Mouse (Mus musculus): ENCODE measurements around the gene Smc1b. TPM values are rescaled to one million over a fixed set of nuclear protein-coding genes. Genes with fewer than 3 reads are reported as not detected.

Smc1b gene
- total and polyA plus RNA-seq, 2 experiments from 2014 or later: 0.15 TPM; not detected in 1

- WGBS: 71% methylated on average over 4 of the region's 4 CpGs
- no peak overlapping the region for H3K4me3 ChIP-seq (ENCODE audit: low read depth, low read length)
- ATAC-seq (ENCODE audit: insufficient read depth, low read depth) (no peak), DNase-seq (ENCODE audit: low spot score) (no peak)
- no peak overlapping the region for H3K27ac ChIP-seq (ENCODE audit: low read depth)
- no peak overlapping the region for H3K9ac ChIP-seq (replicated peaks; ENCODE audit: low read depth, low read length)
- no peak overlapping the region for H3K4me2 ChIP-seq (ENCODE audit: low read depth, low read length)
- H3K9me3 ChIP-seq (replicated peaks; ENCODE audit: control insufficient read depth, low read length): no peaks in the 10 kb centered on the region
- H3K27me3 ChIP-seq (ENCODE audit: control insufficient read depth, insufficient read depth, low read length): no peaks in the 10 kb centered on the region
- peaks cover 72% of the 10 kb centered on the region for H3K36me3 ChIP-seq (replicated peaks; ENCODE audit: control insufficient read depth, insufficient read depth, low read length)
- H3K4me1 ChIP-seq (ENCODE audit: control insufficient read depth, insufficient read depth): no peaks in the 10 kb centered on the region
- no peak for TF ChIP-seq EP300 (IDR thresholded peaks at IDR 0.05; ENCODE audit: low read depth)
- TF ChIP-seq CTCF (IDR thresholded peaks at IDR 0.05; ENCODE audit: low read depth): no peak
Measured at GRCm38 (mm10) chr15:85055186-85055585, 76.6 kb downstream of the Smc1b start.

DNA sequence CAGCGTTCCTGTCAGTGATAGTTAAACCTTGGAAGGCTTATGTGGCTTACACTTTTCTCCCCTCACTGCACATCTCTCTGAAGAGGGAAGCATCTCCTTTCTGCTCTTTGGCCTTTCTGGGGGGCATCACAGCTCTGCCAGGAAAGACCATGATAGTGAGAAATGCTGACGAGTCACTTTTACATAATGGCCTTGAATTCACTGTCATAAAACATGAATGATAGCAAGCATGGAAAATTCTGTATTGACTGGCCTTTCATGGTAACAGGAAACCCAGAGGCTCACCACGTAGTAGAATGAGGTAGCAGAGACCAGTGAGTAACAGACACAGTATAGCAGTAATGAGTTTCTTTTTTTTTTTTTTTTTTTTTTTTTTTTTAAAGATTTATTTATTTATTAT lies 77.7 kb downstream of the Smc1b start:
- peaks cover 75% of the 10 kb centered on the region for H3K36me3 ChIP-seq (replicated peaks; ENCODE audit: control insufficient read depth, insufficient read depth, low read length)
- H3K4me2 ChIP-seq (ENCODE audit: low read depth, low read length): no peak overlapping the region
- H3K27me3 ChIP-seq (ENCODE audit: control insufficient read depth, insufficient read depth, low read length): no peaks in the 10 kb centered on the region
- H3K9ac ChIP-seq (replicated peaks; ENCODE audit: low read depth, low read length): no peak overlapping the region
- H3K9me3 ChIP-seq (replicated peaks; ENCODE audit: control insufficient read depth, low read length): no peaks in the 10 kb centered on the region
- no peak overlapping the region for H3K27ac ChIP-seq (ENCODE audit: low read depth)
- TF ChIP-seq CTCF (IDR thresholded peaks at IDR 0.05; ENCODE audit: low read depth): no peak
- TF ChIP-seq EP300 (IDR thresholded peaks at IDR 0.05; ENCODE audit: low read depth): no peak
- no peak overlapping the region for H3K4me3 ChIP-seq (ENCODE audit: low read depth, low read length)
- DNase-seq (ENCODE audit: low spot score): no peak
- H3K4me1 ChIP-seq (ENCODE audit: control insufficient read depth, insufficient read depth): no peaks in the 10 kb centered on the region
- WGBS: 93% methylated on average over 3 of the region's 3 CpGs
- ATAC-seq (ENCODE audit: insufficient read depth, low read depth): no peak

GRCm38 (mm10) chr15:85049758-85050157 lies 82.0 kb downstream of the Smc1b start:
- TF ChIP-seq EP300 (IDR thresholded peaks at IDR 0.05; ENCODE audit: low read depth) (no peak), CTCF (IDR thresholded peaks at IDR 0.05; ENCODE audit: low read depth) (no peak)
- Histone ChIP-seq H3K36me3 (replicated peaks; ENCODE audit: control insufficient read depth, insufficient read depth, low read length) (peaks cover 75% of the 10 kb centered on the region), H3K9ac (replicated peaks; ENCODE audit: low read depth, low read length) (no peak overlapping the region), H3K27me3 (ENCODE audit: control insufficient read depth, insufficient read depth, low read length) (no peaks in the 10 kb centered on the region), H3K9me3 (replicated peaks; ENCODE audit: control insufficient read depth, low read length) (no peaks in the 10 kb centered on the region), H3K4me2 (ENCODE audit: low read depth, low read length) (no peak overlapping the region), H3K27ac (ENCODE audit: low read depth) (no peak overlapping the region), H3K4me1 (ENCODE audit: control insufficient read depth, insufficient read depth) (no peaks in the 10 kb centered on the region), H3K4me3 (ENCODE audit: low read depth, low read length) (no peak overlapping the region)
- DNase-seq (ENCODE audit: low spot score) (no peak), ATAC-seq (ENCODE audit: insufficient read depth, low read depth) (no peak)
- WGBS: 82% methylated on average over 1 of the region's 1 CpGs

DNA sequence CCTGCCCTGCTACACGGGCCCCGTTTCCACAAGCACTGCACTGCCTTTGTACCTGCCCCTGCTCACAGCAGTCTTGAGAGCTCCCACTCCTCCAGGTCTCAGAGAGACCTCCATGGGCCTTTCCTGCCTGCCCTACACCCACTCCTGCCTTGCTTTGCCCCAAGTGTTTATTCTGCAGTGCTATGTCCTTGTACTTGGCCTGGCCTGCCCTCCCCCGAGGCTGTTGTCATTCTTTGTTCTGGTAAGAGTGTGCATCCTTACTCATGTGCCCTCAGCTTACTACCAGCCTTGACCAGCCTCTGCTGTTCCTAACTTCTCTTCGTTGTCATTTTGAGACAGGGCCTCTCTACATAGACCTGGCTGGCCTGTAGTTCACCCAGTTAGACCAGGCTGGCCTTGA lies 83.9 kb downstream of the Smc1b start:
- TF ChIP-seq EP300 (IDR thresholded peaks at IDR 0.05; ENCODE audit: low read depth): no peak
- H3K27me3 ChIP-seq (ENCODE audit: control insufficient read depth, insufficient read depth, low read length): no peaks in the 10 kb centered on the region
- peaks cover 8% of the 10 kb centered on the region; the same call in 1 of the 2 replicates for H3K4me1 ChIP-seq (ENCODE audit: control insufficient read depth, insufficient read depth)
- H3K4me2 ChIP-seq (ENCODE audit: low read depth, low read length): no peak overlapping the region
- no peak for ATAC-seq (ENCODE audit: insufficient read depth, low read depth)
- H3K9me3 ChIP-seq (replicated peaks; ENCODE audit: control insufficient read depth, low read length): no peaks in the 10 kb centered on the region
- no peak overlapping the region for H3K4me3 ChIP-seq (ENCODE audit: low read depth, low read length)
- DNase-seq (ENCODE audit: low spot score): no peak
- WGBS: 82% methylated on average over 4 of the region's 4 CpGs
- peaks cover 65% of the 10 kb centered on the region for H3K36me3 ChIP-seq (replicated peaks; ENCODE audit: control insufficient read depth, insufficient read depth, low read length)
- H3K9ac ChIP-seq (replicated peaks; ENCODE audit: low read depth, low read length): no peak overlapping the region
- H3K27ac ChIP-seq (ENCODE audit: low read depth): no peak overlapping the region

GRCm38 (mm10) chr15:85046230-85046950 lies 85.4 kb downstream of the Smc1b start:
- Histone ChIP-seq H3K4me1 (ENCODE audit: control insufficient read depth, insufficient read depth) (peaks cover 10% of the 10 kb centered on the region), H3K9ac (replicated peaks; ENCODE audit: low read depth, low read length) (no peak overlapping the region), H3K27me3 (ENCODE audit: control insufficient read depth, insufficient read depth, low read length) (no peaks in the 10 kb centered on the region), H3K36me3 (replicated peaks; ENCODE audit: control insufficient read depth, insufficient read depth, low read length) (peaks cover 56% of the 10 kb centered on the region), H3K27ac (ENCODE audit: low read depth) (no peak overlapping the region), H3K4me3 (ENCODE audit: low read depth, low read length) (no peak overlapping the region), H3K9me3 (replicated peaks; ENCODE audit: control insufficient read depth, low read length) (no peaks in the 10 kb centered on the region), H3K4me2 (ENCODE audit: low read depth, low read length) (no peak overlapping the region)
- WGBS: 90% methylated on average over 14 of the region's 14 CpGs
- no peak for DNase-seq (ENCODE audit: low spot score)
- TF ChIP-seq CTCF (IDR thresholded peaks at IDR 0.05; ENCODE audit: low read depth) (no peak), EP300 (IDR thresholded peaks at IDR 0.05; ENCODE audit: low read depth) (no peak)
- ATAC-seq (ENCODE audit: insufficient read depth, low read depth): no peak

DNA sequence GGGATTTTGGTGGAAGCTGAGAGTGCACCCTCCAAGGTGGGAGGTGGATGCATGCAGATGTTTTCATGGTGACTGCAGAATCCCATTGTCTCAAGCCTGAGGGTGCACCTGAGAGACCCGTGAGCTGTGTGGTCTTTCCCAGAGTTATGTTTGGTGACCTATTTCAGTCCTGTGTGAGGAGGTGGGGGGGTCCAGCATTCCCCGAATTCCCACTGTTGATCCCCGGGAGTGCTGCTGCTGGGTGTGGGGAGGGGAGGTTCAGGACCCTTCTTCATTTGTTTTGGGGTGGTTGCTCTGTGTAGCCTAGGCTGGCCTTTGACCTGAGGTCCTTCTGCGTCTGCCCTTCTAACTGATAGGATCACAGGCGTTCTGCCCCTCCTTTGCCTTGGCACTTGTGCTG lies 88.0 kb downstream of the Smc1b start:
- Histone ChIP-seq H3K4me1 (ENCODE audit: control insufficient read depth, insufficient read depth) (peaks cover 10% of the 10 kb centered on the region), H3K4me3 (ENCODE audit: low read depth, low read length) (no peak overlapping the region), H3K27me3 (ENCODE audit: control insufficient read depth, insufficient read depth, low read length) (no peaks in the 10 kb centered on the region), H3K9me3 (replicated peaks; ENCODE audit: control insufficient read depth, low read length) (no peaks in the 10 kb centered on the region), H3K9ac (replicated peaks; ENCODE audit: low read depth, low read length) (no peak overlapping the region), H3K4me2 (ENCODE audit: low read depth, low read length) (no peak overlapping the region), H3K27ac (ENCODE audit: low read depth) (peak overlapping the region; percentile 59; the same call in 1 of the 2 replicates), H3K36me3 (replicated peaks; ENCODE audit: control insufficient read depth, insufficient read depth, low read length) (peaks cover 33% of the 10 kb centered on the region)
- ATAC-seq (ENCODE audit: insufficient read depth, low read depth) (no peak), DNase-seq (ENCODE audit: low spot score) (no peak)
- TF ChIP-seq EP300 (IDR thresholded peaks at IDR 0.05; ENCODE audit: low read depth): no peak
- no peak for TF ChIP-seq CTCF (IDR thresholded peaks at IDR 0.05; ENCODE audit: low read depth)
- 65% methylated on average over 5 of the region's 5 CpGs for WGBS

Measured in heart, postnatal 0 days (tissue).